Mouse (Mus musculus) mesoderm, embryonic 11.5 days (tissue): Measurements from ENCODE around the gene Naaladl2.
"Not testable (repeated sequence)": the region's sequence is repeated elsewhere in the genome, so short reads cannot be mapped to it uniquely, and the experiment has no call there.

Source experiments
- DNase-seq: peaks from one replicate; pipeline ENCODE4 v3.0.0-alpha.2; 2012; ENCODE audit warnings: low read depth, low spot score

The Naaladl2 gene

DNA sequence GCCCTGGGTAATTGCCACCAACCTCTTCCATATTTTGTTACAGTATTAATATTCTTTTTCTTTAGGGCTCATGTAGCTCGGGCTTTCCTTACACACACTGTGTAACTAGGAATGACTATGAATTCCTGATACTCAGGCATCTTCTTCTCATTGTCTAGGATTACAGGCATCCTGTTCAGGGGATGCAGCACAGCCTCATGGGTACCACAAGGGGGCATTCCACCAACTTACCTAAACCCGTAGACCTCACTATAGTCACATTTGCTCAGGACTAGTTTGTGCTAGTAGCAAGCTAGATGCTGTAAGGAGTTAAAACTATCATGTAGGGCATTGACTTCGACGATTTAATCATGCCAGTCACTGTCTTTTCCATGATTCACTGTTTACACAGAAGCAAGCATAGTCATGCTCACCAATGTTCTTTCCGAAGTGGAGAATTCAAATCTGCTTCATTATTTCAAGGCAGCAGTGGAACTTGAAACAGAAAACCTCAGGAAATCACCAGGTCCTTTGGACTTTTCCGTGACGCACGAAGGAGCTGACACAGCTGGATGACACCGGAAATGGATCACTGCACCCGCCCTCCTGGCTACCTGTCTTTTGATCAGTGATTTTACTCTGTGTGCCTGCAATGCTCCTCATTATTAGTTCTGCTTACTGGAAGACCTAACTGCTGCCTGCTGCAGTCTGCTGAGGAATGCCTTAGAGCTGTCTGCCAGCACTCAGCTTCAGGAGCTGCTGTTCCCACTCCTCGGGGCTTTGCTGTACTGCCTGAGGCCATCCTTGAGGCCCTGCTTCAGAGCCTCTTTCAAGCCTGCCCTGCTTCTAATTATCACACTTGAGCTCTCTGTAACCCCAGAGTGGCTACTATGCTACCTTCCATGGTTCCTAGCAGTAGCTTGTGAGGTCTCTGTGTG is 822.3 kb downstream of the Naaladl2 start:
- DNase-seq = peak; percentile 4

DNA sequence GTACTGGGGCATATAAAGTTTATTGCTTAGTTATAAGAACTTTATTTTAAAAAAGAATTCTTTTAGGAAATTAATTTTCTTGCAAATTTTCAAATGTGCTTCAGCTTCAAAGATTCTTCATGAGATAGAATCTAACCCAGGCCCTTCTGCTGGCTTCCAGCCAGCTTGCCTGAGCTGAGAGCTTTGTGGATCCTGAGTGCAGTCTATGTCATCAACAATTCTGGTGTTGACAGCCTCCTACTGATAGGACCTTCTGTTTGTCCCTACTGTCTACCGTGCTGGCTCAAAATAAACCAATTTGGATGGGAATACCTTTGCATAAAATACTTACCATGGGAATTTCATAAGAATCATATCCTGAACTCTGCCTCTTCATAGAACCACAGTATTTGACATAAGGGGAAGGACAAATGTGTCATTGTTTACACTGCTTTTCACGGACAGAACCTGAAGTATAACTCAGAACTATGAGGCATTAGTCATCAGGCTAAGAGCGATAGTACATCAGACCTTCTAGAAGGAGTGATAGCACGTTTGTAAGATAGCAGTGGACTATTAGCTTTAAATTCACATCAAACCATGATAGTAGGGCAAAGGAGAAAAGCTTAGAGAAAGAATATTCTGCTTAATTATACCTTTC is 829.3 kb downstream of the Naaladl2 start:
- DNase-seq = no peak

DNA sequence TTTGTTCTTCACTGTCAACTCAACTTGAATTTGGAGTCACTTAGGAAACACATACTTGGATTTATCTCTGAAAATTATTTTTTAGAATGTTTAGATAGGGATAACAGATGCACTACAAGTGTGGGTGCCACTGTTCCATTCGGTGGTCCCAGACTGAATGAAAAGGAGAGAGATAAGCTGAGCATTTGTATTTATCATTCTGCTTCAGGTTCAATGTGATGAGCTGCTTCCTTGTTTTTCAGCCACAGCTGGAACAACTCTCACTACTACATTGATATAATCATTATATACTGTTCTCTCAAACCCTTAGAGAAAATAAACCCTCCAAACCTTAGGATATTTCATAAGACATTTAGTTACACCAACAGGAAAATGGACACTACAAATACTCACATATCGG is 918.6 kb downstream of the Naaladl2 start:
- DNase-seq = no peak

DNA sequence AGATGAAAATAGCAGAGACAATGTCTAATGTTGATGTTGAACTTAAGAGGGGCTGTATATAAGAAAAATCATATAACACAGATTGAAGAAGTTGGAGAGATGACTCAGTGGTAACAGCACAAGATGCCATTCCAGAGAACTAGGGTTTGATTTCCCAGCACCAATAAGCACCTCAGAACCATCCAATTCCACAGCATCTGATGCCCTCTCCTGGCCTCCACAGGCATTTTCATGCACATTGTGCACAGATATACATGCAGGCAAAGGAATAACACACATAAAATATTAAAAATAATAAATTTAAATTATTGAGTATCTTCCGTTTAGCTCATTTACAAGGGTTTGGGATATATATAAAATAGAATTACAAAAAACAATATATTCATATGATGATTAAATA is 926.6 kb downstream of the Naaladl2 start:
- no peak for DNase-seq

DNA sequence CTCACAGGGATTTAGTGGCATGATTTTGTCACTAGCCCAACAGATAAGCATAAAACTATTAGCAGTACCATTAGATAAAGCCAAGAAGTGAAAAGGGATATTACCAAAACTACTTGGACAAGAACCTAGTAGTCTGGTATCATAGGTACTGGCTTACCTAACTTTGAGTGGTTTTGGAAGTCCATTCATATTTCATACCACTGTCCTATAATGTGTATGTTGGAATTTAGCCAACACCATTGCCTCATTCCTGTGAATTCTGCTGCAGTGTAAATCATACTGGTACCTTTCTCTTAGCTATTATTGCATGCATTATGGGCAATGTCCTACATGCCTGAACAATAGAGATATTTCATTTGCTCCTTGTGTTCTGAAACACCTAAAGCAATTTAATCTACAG is 977.5 kb downstream of the Naaladl2 start:
- no peak for DNase-seq

DNA sequence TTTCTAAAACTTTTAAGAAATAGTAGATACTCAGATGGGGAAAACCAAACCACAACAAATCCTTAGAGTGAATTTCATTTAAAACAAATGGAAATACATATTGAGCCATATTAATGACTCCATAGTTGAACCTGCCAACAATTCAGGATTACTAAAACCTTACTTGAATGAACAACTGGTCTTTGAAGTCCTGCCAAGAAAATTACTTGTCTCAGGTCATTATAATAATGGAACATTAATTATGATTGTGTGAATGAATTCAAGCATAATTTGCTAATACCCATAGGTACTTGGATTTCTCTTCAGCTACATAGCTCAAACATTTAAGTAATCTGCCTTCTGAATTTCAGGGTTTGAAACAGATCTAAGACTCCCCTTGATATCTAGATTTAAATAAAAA is 980.1 kb downstream of the Naaladl2 start:
- DNase-seq = no peak

DNA sequence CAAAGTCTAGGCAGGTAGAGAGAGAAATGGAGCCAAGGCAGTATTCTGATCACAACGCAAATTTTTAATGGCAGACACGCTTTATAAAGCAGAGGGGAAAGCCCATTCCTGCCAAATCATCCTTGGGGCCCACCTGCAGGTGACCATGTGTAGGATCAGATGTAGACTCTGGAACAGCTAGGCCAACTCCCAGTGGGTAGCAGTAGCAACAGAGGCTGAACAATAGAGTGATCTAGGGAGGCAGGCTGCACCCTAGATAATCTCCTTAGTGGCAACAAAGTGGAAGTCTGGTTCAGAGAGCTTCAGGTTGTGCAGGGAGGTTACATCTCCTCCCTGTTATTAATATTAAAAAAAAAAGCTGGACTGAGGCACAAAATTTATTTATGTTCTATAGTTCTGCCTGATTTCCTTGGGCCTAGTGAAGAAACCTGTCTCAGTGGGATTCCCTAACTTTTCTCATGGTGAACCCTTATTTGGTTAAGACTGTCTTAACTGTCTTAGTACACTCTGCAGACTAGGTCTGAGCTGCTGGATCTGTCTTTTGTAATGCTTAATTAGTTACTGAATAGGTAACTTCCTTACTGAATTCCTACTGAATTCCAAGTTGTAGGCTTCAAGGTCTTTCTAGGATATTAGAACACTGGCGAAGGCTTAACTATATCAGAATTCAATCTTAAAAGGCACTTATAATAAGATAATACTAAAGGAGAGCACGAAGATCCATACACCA is 992.8 kb downstream of the Naaladl2 start:
- DNase-seq = not testable (repeated sequence)

DNA sequence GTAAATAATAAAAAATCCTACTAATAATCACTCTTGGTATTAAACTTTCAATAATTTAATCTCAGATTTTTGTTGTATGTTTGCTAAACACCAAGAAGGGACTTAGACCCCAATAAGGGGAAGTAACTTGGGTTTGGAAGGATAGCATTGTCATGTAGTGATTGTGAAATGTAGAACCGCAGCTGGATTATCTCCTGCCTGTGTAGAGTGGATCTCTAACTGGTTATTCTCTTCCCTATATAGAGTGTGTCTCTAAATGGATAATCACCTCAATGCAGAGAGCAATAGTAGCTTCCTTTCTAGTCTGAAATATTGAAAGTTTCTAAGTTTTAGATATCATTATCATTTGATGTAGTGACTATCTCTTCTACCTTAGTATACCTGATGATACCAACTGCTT is 1001.3 kb downstream of the Naaladl2 start:
- no peak for DNase-seq

DNA sequence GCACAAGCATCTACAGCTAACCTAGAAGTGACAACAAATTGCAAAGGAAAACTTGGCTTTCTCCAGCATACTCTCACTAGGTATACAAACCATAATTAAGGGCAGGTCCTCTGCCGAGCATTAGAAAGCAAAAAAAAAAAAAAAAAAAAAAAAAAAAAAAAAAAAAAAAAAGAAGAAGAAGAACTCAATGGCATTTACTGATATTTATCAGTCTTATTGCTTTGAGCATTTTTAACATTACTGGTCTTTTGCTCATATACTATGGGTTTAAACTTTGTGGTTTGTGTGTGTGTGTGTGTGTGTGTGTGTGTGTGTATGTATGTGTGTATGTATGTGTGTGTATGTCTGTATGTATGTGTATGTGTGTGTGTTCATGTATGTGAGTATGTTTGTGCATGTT is 1006.1 kb downstream of the Naaladl2 start:
- DNase-seq = no peak

DNA sequence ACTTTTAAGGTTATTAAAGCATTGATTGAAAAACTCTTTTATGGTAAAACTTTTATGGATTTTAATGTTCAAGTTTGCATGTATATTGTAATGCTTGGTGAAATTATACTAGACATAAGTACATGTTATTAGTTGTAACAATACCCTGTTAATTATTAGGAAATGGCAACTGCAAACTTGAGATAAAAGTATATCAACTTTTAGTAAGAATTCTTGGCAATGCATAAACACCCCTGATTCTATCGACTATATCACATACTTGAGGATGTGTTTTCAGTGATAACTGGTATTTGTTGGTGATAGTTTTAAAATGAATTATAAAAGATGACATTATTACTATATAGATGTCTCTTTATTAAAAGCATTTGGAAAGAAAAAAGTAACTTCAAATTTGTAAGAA is 1017.9 kb downstream of the Naaladl2 start:
- no peak for DNase-seq

DNA sequence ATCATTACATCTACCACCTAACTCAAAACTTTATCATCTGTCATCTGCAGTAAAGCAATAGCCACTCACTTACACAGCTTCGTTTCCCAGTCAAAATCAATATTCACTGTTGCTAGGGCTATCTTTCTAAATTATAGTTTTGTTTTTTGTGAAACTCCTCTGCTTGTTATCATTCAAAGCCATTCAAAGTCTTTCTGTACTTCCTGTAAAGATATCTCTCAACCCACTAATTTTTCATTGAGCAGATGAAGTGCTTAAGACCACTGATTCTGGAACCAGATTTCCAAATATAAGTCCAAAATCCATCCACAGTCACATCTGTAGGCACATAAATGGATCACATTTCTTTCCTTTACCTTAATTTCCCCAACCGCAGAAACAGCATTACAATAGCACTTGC is 1020.0 kb downstream of the Naaladl2 start:
- no peak for DNase-seq

DNA sequence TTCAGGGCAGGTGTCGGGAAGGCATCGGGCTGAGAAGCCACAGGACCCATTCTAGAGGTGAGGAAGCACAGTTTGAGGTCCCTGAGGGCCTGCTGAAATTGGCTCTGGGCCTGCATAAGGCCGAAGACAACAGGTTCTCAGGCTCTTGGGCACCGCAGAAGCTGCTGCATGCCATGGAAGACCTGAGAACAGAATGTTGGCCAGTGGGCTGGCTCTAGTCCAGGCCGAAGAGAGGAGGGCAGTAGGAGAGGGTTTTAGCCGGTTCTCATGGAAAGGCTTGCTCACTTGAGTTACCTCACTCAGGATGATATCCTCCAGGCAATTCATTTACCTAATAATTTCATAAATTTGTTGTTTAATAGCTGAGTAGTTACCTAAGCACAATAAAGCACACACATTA is 1025.9 kb downstream of the Naaladl2 start:
- no peak for DNase-seq

DNA sequence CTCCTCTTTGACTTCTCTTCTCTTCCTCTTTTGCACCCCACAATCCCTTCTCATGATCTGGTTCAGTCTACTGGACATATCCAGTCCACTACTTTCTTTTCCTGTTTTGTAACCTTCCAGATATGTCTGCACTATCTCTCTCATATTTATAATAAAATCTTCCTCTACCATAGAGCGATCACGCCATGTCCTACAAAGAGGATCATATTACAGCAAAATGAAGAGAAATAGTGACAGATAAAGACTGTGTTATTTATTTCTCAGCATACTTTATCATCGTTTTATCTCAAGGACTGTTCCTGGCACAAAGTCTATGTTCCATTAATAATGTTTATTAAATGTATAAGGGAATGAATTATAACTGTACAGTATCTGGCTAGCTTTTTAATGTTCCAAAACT is 1029.2 kb downstream of the Naaladl2 start:
- DNase-seq = no peak

DNA sequence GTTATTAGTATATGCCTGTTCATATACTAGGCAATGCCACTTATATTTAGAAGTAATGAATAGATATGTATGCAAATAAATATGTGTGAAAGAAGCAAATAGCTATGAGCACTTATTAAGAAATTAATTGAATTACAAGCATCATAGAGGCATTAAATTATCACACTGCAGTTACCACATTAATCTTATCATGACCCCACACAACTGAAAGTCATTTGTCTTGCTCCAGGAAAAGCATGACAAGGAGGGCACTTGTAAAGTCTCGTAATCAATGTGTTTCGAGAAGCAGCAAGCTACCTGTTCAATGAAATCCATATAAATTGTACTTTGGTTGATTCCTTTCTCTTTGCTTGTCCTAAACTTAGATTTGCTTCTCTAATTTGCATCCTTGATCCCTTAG is 1030.7 kb downstream of the Naaladl2 start:
- no peak for DNase-seq

DNA sequence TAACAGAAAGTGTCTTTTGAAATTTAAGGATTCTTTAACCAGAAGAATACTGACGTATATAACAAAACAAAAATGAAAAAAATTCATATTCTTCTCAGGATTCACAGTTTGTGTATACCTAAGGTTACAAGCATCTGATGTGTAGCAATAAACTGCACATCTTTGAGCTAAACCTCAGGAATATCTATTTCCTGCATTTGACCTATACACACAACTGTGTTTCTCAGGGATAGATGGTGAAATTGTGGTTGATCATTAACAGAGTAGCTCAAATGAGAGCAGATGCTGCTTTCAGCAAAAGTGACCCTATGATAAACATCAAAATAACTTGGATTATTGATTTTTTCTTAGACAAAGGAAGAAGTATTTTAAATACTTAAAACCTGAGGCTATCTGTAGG is 1037.7 kb downstream of the Naaladl2 start:
- no peak for DNase-seq

DNA sequence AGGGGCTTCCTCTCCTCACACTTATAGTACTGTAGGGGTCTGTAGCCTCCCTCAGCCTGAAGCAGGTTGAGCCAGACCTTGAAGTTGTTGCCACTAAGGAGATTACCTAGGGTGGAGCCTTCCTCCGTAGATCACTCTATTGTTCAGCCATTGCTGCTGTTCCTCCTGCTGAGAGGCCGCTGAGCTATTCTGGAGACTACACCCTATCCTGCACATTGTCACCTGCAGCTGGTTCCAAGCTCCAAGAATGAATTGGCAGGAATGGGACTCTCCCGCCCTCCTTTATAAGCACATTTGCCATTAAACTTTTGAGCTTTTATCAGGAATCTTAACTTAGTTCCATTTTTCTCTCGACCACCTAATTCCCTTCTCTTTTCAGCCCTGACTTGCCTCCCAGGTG is 1064.3 kb downstream of the Naaladl2 start:
- no peak for DNase-seq

DNA sequence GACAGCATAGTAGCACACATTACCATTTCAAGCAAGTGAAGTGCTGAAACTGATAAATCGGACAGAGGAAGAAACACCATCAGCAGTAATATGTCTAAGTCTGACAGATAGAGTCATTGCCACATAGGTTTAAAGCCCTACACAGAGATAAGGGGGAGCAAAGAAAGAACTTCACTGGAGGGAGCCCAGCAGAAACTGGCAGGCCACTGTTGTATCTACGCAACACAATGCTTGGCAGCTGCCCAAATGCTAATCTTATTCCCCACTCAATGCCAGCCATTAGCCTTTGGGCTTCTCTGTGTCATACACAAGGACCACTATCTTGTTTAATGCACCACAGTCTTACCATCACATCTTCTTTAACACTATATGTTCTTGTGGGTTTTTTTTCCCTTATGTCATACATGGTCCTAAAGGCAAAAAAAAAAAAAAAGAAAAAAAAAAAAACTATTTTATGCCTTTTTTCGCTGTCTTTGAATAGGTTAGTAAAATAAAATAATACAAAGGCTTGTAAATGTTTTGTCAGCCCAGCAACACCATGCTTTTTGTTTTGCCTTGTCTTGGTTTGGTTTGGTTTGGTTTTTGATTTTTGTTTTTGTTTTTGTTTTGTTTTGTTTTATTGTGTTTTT is 1072.8 kb downstream of the Naaladl2 start:
- DNase-seq = no peak

DNA sequence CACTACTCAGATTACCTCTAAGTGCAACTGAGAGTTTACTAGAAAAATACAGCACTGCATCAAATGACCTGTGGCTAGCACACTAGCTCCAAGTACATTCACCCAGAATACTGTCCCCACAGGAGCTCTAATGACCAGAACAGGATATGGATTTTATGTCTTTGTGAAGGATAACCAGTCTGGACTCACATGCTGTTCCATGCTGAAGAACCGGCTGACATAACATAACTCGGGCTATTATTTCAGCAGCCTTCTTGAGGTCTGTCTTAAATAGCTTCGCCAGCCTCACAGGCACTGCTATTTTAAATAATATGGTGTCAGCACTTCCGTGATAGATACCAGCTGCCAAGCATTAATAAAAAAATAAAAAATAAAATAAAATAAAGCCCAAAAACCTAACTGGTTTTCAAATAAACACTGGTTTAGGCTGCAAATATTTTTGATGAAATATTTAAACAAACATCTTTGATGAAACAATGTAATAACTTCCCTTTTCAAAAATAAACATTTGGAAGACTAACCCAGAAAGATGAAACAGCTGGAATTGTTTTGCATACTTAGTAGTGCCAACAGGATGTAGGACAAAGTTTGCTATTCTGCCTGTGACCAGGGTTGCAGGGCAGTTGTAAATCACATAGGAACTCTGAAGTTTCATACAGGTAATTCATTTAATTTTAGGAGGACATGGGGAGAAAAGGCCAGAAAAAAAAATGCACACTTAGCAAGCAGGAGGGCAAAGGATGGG is 1073.5 kb downstream of the Naaladl2 start:
- peak; percentile 54 for DNase-seq

DNA sequence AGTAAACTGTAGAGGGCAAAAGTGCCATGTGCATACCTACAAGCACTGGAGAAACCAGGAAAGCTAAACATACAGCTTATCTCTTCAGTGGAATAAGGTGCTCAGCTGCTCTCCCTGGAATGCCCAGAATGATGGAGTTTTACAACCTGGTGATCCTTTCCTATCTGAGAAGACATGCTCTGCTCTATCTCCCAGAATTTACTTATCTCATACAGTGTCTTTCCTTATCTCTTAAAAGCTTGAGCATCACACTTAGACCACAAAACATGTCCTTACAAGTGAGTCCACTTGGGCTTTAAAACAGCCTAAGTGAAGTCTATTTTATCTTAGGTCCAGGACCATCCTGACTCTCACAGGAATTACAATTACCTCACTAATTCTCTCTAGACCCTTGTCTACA is 1095.8 kb downstream of the Naaladl2 start:
- DNase-seq = no peak

DNA sequence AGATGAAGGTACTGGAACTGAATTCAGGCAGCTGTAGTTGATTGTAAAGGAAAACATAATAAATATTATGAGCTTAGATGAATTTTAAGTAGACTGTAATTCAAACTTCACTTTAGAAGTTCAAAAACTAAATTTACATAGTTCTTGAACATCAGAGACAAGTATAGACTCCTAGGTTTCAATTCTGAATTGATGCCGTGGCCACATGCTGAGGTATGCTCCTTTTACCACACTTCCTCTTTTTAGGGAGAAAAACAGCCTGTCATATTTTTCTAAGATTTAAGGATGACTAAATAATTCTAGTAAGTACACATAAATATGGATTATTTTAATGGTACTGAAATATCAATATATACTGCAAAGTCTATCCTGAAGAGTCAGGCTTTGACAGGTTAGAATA is 1142.3 kb downstream of the Naaladl2 start:
- no peak for DNase-seq

DNA sequence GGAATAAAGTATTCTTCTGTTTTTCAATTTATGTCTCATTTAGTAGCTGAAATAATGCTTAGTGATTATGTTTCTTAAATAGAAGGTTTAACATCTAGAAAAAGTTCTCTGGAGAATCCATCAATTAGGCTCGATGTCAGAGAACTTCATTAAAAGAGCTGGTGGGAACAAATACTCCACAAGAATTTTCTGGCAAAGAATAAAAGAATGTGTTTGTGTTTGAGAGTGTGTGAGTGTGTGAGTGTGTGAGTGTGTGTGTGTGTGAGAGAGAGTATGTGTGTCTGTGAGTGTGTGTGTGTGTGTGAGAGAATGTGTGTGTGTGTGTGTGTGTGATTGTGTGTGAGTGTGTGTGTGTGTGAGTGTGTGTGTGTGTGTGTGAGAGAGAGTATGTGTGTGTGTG is 1170.3 kb downstream of the Naaladl2 start:
- DNase-seq = no peak
